Mouse (Mus musculus) right cerebral cortex, adult 2 months (tissue): ENCODE data around the gene D17Wsu92e.
"Not testable (repeated sequence)": the region's sequence is repeated elsewhere in the genome, so short reads cannot be mapped to it uniquely, and the experiment has no call there.

ENCODE experiments used
- DNase-seq, 2 experiments: peaks; one replicate each; pipeline ENCODE4 v3.0.0; 2021 to 2022; ENCODE audit warnings: low spot score in 2 of 2

D17Wsu92e gene

DNA sequence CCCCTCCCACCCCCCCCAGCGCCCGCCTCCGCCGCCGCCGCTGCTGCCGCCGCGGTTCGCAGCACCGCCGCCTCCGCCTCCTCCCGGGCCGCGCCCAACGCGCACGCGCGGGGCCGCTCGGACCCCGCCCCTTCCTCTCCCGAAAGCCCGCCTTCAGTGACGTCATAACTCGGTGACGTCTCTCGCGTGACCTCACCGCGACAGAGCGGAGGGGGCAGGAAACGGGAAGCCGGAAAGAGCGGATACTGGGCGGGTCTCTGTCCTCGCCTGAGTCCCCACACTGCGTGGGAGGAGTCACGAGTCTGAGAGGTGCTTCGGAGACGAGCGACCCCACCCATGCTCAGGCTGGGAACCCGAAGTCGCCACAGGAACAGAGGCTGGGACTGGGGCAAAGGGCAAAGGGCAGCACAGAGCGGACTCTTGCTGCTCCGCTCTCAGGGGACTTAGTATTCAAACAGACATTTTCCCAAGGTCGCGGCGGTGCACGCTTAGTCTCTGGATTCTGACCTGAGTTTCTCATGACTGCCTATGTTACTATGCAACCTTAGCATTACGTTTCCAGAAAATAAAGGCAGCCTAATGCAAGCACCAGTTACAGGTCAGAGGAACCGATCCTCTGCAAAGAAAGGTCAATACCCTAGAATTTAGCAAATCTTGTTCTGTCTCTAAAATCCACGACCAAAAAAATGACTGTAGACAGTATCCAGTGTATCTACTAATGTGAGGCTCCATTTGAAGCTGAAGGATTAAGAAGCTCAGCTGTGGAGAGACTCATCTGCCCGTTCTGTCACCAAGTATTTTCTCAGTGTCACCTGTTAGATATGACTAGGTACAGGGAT is at the start of gene D17Wsu92e:
Gene D17Wsu92e (minus strand): TSS at position 81 of the 839 bp plus-strand sequence.
- peak; percentile 96 to 99 for DNase-seq

DNA sequence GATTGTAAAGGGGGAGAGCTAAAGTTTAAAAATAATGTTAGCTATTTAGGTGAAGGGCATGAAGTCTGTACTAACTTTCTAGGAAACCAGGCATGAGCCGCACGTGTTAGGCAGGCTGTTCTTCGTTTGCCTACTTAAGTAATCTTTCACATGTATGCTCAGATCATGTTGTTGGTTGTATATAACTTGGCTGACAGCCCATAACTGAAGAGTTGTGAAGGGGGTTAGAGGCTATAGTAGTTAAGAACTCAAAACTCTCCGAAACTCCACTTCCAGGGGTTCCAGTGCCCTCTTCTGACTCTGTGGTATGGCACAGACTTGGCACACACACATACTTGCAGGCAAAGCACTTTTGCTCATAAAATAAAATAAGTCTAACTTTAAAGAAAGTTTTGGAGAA is 46.3 kb upstream of the D17Wsu92e start:
- DNase-seq, result no peak

DNA sequence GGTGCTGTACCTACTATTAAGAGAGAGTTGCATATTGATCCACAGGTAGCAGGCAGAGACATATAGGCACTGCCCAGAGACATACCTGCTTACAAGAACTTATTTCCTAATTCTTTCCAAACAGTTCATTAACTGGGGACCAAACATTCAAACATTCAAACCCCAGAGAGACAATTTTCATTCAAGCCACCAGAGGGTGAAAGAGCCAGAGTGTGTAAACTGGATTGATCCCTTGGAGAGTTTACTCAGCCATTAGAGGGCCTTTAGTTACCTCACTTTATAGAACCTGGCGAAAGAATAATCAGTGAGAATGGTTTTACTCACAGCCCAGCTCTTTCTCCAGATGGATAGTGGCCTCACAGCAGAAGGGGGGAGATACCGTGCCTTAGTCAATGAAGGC is 45.0 kb upstream of the D17Wsu92e start:
- DNase-seq, result no peak

DNA sequence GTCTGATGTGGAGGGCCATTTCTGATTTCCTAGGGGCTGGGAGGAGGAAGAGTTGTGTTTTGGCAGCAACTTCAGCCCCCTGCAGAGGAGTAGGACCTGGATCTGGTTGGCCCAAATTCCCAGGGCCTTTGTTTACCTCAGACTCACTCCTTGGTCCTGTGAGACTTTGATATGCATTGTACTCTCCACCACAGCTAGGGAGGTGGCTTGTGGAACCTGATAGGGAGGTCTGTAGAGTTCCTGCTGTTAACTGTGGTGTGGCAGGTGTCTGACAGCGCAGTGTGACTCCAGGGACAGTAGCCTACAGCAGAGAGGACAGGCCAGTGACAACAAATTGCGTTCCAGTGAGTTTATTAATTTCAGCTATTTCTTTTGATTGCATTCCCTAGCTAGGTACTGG is 38.7 kb upstream of the D17Wsu92e start:
- no peak for DNase-seq

GRCm38 (mm10) chr17:27857649-27858475 is 37.4 kb upstream of the D17Wsu92e start:
- no peak for DNase-seq

GRCm38 (mm10) chr17:27856798-27857648 is 36.6 kb upstream of the D17Wsu92e start:
- DNase-seq, result peak; percentile 37 to 44

GRCm38 (mm10) chr17:27856265-27856797 is 35.9 kb upstream of the D17Wsu92e start, which contains the start of gene Uhrf1bp1:
Gene Uhrf1bp1 (plus strand): TSS chr17:27856441.
- DNase-seq, result peak; percentile 74 to 79

GRCm38 (mm10) chr17:27851076-27851475 is 30.6 kb upstream of the D17Wsu92e start:
- DNase-seq, result no peak

DNA sequence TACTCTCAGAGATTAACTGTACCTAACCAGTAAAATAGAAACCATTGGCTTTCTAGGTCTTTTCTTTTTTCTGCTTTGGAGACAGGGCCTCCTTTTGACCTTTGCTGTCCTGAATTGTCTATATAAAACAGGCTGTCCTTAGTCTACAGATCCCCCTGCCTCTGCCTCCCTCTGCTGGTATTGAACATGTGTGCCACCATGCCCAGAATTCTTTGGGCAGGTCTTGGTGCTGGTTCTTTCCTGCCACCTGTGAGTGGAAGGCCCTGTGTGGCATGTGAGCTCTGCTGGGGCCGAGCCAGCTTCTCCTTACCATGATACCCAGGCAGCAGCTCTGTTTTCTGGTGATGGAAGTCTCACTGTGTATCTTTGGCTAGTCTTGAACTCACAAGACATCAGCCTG is 27.9 kb upstream of the D17Wsu92e start:
- no peak for DNase-seq

DNA sequence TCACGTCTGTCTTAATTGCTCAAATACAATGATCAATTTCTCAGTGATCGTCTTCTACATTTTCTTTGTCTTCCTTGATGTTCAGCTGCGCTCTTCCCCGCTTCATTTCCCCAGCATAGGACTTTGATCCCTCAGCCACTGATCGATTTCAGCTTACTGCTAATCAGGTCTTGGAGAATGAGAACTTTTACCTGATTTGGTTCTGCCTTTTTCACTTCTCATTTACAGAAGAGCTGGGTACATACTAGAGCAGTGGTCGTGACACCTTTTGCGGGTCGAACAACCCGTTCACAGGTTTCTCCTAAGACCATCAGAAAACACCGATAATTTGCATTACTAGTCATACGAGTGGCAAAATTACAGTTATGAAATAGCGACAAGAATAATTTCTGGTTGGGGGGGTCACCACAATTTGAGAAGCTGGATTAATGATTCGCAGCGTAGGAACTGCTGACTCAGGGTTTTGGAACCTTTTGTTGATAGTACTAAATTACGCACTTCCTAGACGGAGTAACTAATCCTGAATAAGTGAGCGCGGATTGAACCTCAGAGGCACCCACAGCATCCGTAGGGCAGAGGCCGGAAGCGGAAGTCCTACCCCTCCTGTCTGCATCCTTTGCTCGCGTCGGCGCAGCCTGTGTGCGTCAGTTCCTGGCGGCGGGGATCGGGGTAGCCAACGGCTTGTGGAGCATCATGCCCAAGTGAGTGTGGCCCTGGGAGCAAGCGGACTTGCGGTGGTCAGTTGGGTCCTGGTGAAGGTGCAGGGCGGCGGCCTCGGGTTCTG is 19.2 kb upstream of the D17Wsu92e start:
- DNase-seq, result peak; percentile 98

DNA sequence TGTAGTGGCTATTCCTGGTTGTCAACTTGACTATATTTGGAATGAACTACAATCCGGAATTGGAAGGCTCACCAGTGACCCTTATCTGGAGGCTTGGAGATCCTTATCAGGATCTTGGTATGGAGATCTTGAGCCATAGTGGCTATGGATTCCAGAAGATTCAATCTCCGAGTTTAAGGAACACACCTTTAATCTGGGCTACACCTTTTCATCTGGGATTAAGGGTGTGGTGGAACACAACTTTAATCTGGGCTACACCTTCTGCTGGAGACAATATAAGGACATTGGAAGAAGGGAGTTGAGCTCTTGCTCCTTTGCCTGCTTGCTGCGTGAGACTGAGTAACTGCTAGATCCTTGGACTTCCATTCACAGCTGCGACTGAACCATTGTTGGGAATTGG is 17.4 kb upstream of the D17Wsu92e start, which contains the start of gene Snrpc:
Gene Snrpc (plus strand): TSS at position 301 of the 400 bp plus-strand sequence.
- not testable (repeated sequence) for DNase-seq

DNA sequence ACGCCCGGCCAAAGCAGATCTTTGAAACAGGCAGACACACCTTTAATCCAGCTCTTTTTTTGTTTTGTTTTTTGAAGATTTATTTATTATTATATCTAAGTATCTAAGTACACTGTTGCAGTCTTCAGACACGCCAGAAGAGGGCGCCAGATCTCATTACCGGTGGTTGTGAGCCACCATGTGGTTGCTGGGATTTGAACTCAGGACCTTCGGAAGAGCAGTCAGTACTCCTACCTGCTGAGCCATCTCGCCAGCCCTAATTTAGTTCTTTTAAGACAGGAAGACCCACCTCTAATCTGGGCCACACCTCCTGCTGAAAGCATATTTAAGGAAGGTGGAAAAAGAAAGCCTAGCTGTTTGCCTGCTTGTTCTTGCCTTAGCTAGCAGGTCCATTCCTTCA is 10.0 kb upstream of the D17Wsu92e start:
- DNase-seq, result no peak

DNA sequence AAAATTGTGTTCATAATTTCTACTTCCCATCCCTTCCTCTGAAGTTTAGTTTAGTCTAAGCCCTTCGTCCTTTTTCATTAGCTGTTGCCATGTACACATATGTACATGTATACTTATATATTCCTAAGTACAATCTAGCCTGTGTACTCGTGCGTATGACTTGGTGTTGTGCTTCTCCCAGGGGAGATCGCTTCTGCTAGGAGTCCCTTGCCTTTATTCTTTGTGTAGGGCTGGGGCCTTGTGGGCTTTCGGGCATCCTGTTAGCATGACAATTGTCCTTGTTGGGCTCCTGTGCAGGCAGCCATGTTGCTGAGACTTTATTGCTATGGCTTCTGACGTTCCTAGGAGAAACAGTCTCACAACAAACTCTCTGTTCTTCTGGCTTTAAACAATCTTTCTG is 7.1 kb upstream of the D17Wsu92e start:
- DNase-seq, result no peak

GRCm38 (mm10) chr17:27826908-27827383 is 6.5 kb upstream of the D17Wsu92e start:
- no peak for DNase-seq

DNA sequence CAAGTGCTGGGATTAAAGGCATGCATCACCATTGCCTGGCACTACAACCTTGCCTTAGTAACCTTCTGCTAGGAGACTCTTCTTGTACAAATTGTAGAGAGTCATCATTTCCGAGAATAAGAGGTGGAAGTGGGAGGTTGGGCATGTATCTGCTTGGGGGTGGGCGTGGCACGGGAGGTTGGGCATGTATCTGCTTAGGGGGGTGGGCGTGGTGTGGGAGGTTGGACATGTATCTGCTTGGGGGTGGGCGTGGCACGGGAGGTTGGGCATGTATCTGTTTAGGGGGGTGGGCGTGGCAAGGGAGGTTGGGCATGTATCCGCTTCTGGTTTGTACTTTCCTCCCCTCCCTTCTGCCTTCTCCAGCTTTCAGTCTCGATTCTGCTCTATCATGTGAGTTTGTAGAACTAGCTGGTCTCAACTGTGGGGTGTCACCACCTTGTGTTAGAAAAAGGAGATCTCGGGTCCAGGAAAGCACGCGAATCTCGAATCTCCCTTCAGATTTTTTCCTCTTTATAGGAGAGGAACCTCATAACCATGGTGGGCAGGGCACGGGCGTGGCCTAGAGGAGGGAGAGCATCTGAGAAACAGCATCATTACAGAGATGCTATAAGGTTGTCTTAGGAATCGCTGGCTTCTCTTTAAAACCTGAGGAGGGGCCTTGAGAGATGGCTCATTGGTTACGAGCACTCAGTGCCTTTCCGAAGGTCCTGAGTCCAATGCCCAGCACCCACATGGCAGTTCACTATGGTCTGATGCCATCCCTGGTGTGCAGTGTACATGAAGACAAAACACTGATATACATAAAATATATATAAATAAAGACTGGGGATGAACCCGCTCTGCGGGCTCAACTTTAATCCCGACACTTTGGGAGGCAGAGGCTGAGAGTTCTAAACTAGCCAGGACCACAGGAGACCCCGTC is 5.8 kb upstream of the D17Wsu92e start:
- peak; percentile 23 to 31 for DNase-seq

- DNase-seq, result no peak
Measured at GRCm38 (mm10) chr17:27825539-27825938, 5.1 kb upstream of the D17Wsu92e start.

GRCm38 (mm10) chr17:27824941-27825340 is 4.5 kb upstream of the D17Wsu92e start:
- no peak for DNase-seq

- no peak for DNase-seq
Measured at GRCm38 (mm10) chr17:27823142-27823905, 2.9 kb upstream of the D17Wsu92e start.
